Mouse (Mus musculus): ENCODE data around the gene Vmn1r168. TPM values are rescaled to one million over a fixed set of nuclear protein-coding genes. Genes with fewer than 3 reads are reported as not detected.

Vmn1r168 gene
- not detected in 2 replicates for polyA plus RNA-seq (2012; rRNA removed)

DNA sequence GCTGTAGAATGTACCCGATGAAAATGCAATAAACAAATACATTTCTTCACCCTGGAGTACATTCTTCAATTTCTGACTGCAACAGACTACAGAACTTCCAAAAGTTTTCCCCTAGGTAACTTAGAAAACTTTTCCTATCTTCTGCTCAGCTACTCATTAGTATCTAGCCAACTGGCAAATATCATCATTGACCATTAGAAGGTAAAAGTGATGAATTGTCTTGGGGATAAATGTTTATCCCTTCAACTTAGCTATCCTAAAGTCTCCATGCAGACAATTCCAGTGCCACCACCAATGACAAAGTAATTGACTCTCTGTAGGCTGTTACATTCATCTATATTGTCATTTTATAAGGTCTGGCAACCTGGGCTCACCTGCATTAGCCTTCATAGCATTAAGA is at the start of gene Vmn1r168:
Vmn1r168 (plus strand) TSS at position 301 of the 400 bp plus-strand sequence.

DNA sequence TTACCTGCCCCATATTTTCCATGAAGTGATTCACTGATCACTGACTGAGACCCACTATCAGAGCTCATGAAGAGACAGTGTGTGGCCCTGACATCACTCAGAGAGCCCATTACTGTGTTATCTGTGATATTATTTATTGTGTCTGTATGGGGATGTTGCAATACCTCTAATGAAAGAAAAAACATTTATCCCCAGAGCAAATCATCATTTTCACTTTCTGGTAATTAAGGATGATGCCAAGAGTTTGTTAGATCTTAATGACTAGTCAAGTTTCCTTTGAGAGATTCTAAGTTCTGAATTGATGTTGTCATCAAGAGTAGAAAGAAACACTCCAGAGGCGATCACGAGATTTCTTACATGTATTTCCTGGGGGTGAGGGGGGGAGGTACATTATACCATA is 32.4 kb upstream of the Vmn1r168 start, which contains the start of gene Vmn1r167:
Vmn1r167 (minus strand) TSS at position 101 of the 400 bp plus-strand sequence.

DNA sequence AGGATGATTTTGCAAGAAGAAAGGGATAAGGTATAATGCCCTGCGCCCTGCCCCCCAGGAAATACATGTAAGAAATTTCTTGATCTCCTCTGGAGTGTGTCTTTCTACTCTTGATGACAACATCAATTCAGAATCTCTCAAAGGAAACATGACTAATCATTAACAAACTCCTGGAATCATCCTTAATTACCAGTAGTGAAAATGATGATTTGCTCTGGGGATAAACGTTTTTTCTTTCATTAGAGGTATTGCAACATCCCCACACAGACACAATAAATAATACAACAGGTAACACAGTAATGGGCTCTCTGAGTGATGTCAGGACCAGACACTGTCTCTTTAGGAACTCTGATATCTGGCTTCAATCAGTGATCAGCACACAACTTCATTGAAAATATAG is 35.7 kb downstream of the Vmn1r168 start, which contains the start of gene Vmn1r169:
Vmn1r169 (plus strand) TSS at position 301 of the 400 bp plus-strand sequence.

Other genes starting within 250 kb of the Vmn1r168 start
- not detected in 2 replicates for gene Nlrp4e, start 238.5 kb upstream of the Vmn1r168 start, polyA plus RNA-seq (2012; rRNA removed)
- gene Nlrp5, start 153.8 kb upstream of the Vmn1r168 start, polyA plus RNA-seq (2012; rRNA removed), result not detected in 2 replicates
- gene Vmn1r167, start 32.5 kb upstream of the Vmn1r168 start, polyA plus RNA-seq (2012; rRNA removed), result not detected in 2 replicates
- not detected in 2 replicates for gene Vmn1r169, start 35.8 kb downstream of the Vmn1r168 start, polyA plus RNA-seq (2012; rRNA removed)
- gene Vmn1r170, start 66.4 kb downstream of the Vmn1r168 start, polyA plus RNA-seq (2012; rRNA removed), result not detected in 2 replicates
- not detected in 2 replicates for gene Vmn1r171, start 91.0 kb downstream of the Vmn1r168 start, polyA plus RNA-seq (2012; rRNA removed)
- not detected in 2 replicates for gene Vmn1r172, start 118.6 kb downstream of the Vmn1r168 start, polyA plus RNA-seq (2012; rRNA removed)
- not detected in 2 replicates for gene Vmn1r173, start 161.0 kb downstream of the Vmn1r168 start, polyA plus RNA-seq (2012; rRNA removed)
- gene Vmn1r174, start 212.5 kb downstream of the Vmn1r168 start, polyA plus RNA-seq (2012; rRNA removed), result not detected in 2 replicates